Mouse (Mus musculus) olfactory bulb, adult 2 months (tissue): ENCODE results near the gene Tmx4. TPM values are rescaled to one million over a fixed set of nuclear protein-coding genes. Genes with fewer than 3 reads are reported as not detected.
"Not testable (repeated sequence)": the region's sequence is repeated elsewhere in the genome, so short reads cannot be mapped to it uniquely, and the experiment has no call there.

Source experiments
- H3K27ac ChIP-seq: fragments of 200-500 bp; 2 replicates; pipeline ENCODE4 v1.5.1; 2012; ENCODE audit warnings: low read depth, low read length; ENCODE audit not compliant: insufficient read depth
- H3K4me1 ChIP-seq: fragments of 200-500 bp; 2 replicates; pipeline ENCODE4 v1.6.1; 2012; ENCODE audit warnings: low read length; ENCODE audit not compliant: control insufficient read depth, insufficient read depth
- H3K4me3 ChIP-seq: fragments of 200-500 bp; 2 replicates; pipeline ENCODE4 v1.5.1; 2012; ENCODE audit warnings: mild to moderate bottlenecking, low read depth, low read length, moderate library complexity; ENCODE audit not compliant: insufficient read depth
- CTCF ChIP-seq: fragments of 200-500 bp; IDR thresholded peaks from 2 replicates; pipeline ENCODE4 v1.5.1; 2012; ENCODE audit warnings: low read depth, mild to moderate bottlenecking, low read length, moderate library complexity; ENCODE audit not compliant: insufficient read depth
- POLR2A ChIP-seq: fragments of 200-500 bp; IDR thresholded peaks from 2 replicates; pipeline ENCODE4 v1.6.1; 2012; ENCODE audit warnings: mild to moderate bottlenecking, low read depth, low read length, moderate library complexity; ENCODE audit not compliant: insufficient read depth
- WGBS: fragments of 180-500 bp; shearing (Covaris S2); methylation state at CpG from one replicate; pipeline ENCODE4 v1.1.7; 2018; 5-methylcytosine and 5-hydroxymethylcytosine counted together
- polyA plus RNA-seq: library from polyadenylated mRNA; stranded (reverse); fragments of >200 nt; gene quantifications from 2 replicates; pipeline ENCODE4 v1.2.4, GENCODE M21; 2012; ENCODE audit warnings: low replicate concordance; ENCODE audit not compliant: missing spikeins, insufficient read depth, insufficient read length

Tmx4 gene
- polyA plus RNA-seq, 1 experiment, result not detected

DNA sequence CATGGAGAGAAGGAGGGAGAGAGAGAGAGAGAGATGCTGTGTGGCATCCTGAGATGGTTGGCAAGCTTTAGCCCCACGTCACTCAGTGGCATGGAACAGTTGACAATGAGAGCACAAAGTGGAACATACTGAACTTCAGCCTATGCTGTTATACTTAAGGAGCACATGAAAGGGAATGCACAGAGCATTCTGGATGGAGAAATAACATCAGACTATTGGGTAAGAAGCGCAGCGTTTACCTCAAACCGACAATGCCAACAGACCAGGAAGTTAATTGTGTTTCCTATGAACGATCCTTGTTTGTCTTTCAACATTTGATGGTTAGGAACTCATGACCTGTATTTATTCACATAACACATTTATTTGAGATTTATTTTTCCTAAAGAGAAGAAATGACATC is 8.8 kb upstream of the Tmx4 start:
- Histone ChIP-seq H3K4me1 (no peaks in the 10 kb centered on the region), H3K27ac (no peak overlapping the region), H3K4me3 (no peak overlapping the region)
- 86% methylated on average over 5 of the region's 5 CpGs for WGBS
- TF ChIP-seq CTCF (no peak), POLR2A (no peak)

DNA sequence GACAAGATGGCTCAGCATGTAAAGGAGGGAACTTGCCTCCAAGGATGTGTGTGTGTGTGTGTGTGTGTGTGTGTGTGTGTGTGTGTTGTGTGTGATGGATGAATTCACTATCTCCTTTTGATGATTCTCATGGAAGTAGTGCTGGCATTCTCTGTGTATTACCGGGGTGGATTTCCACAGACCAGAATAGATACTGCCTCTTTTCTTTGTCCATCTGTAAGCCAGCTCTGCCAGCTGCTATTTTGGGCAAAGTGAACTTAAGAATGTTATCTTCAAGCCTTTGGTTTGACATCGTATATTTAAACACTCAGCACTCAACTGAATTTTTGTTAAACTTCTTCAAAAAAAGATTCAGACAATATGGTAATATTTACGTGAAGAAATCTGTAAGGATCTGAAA is 5.1 kb upstream of the Tmx4 start:
- no peak for TF ChIP-seq POLR2A
- TF ChIP-seq CTCF, result no peak

GRCm38 (mm10) chr2:134645752-134646151 is 1.8 kb upstream of the Tmx4 start:
- no peak for TF ChIP-seq POLR2A
- no peak for TF ChIP-seq CTCF
- 76% methylated on average over 3 of the region's 3 CpGs for WGBS
- Histone ChIP-seq H3K27ac (peak overlapping the region; percentile 31; the same call in 1 of the 2 replicates), H3K4me1 (no peaks in the 10 kb centered on the region), H3K4me3 (no peak overlapping the region)

More for the DNA sequence above, 5.1 kb upstream of the Tmx4 start:
- H3K27ac ChIP-seq, result peak overlapping the region; percentile 82; the same call in 1 of the 2 replicates
- WGBS, result 28% methylated on average over 3 of the region's 3 CpGs
- no peak overlapping the region for H3K4me3 ChIP-seq
- H3K4me1 ChIP-seq, result no peaks in the 10 kb centered on the region

DNA sequence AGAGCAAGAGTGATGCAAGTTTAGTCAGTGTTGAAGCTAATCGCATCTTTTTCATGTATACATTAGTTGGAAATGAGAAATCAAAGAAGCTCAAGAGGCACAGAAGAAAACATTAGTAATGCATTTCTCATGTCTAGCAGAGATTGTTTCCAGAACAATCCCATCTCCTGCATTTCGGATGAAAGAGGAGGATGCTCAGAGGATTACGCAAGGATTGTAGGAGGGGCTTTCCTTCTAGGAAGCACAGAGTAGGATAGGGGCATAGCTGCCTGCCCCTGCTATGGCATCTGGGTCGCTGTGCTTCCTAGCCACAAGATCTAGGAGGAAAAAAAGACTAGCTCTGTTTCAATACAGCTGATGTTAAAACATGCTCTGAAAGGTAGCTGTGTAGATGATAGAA is 1.2 kb upstream of the Tmx4 start:
- Histone ChIP-seq H3K27ac (peak overlapping the region; percentile 31), H3K4me3 (no peak overlapping the region), H3K4me1 (no peaks in the 10 kb centered on the region)
- TF ChIP-seq CTCF, result no peak
- no peak for TF ChIP-seq POLR2A
- 16% methylated on average over 4 of the region's 4 CpGs for WGBS

DNA sequence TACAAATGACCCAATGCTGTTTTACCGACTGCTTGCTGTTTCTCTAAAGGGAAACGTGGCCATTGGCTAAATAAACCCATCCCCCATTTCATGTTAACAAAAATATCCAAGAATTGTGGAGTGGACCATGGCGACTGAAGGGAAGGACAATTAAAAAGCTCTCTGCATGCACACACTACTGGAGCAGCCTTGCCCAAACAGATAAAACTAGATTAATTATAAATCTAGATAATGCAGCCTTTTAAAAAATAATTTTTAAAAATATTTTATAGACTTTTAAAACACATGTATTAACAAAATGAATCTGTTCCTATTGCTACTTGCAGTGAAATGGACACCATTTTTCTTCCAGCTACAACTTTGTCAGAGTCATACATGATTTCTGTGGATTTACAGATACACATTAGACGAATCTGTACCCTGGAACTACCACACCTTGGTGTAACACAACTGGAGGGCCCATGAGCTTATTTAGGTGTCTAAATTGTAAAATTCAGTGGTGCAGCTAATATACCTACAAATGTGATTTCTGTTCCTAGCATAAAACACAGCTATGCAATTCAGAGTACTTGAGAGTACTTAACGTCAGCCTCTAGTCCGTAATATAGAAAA is 462 bp upstream of the Tmx4 start:
- TF ChIP-seq CTCF, result no peak
- no peak for TF ChIP-seq POLR2A
- 17% methylated on average over 6 of the region's 6 CpGs for WGBS
- Histone ChIP-seq H3K4me3 (no peak overlapping the region), H3K27ac (peak overlapping the region; percentile 76; the same call in 1 of the 2 replicates), H3K4me1 (no peaks in the 10 kb centered on the region)

- no peak for TF ChIP-seq CTCF
- no peak for TF ChIP-seq POLR2A
- H3K27ac ChIP-seq, result no peak overlapping the region
- no peak overlapping the region for H3K4me3 ChIP-seq
Measured at GRCm38 (mm10) chr2:134642377-134642776, 1.6 kb downstream of the Tmx4 start.

DNA sequence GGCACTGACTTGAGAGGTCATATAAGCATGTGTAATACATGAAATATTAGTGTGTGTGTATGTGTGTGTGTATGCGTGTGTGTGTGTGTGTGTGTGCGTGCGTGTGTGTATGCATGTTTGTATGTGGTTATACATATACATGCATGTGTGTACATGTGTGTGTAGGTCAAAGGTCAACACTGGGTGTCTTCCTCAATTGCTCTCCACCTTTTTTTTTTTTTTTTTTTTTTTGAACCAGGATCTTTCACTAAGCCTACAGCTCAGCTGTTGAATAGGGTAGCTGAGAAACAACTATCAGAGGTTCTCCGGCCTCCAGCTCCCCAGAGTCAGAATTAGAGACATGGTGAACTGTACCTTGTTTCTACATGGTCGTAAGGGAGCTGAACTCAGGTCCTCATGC is 2.6 kb downstream of the Tmx4 start:
- WGBS, result 80% methylated on average over 5 of the region's 5 CpGs
- H3K27ac ChIP-seq, result no peak overlapping the region
- no peak for TF ChIP-seq CTCF
- no peak for TF ChIP-seq POLR2A
- H3K4me1 ChIP-seq, result no peaks in the 10 kb centered on the region
- no peak overlapping the region for H3K4me3 ChIP-seq

More at GRCm38 (mm10) chr2:134642377-134642776, 1.6 kb downstream of the Tmx4 start:
- H3K4me1 ChIP-seq, result no peaks in the 10 kb centered on the region

- Histone ChIP-seq H3K4me3 (no peak overlapping the region), H3K27ac (no peak overlapping the region), H3K4me1 (no peaks in the 10 kb centered on the region)
- 26% methylated on average over 1 of the region's 1 CpGs for WGBS
- no peak for TF ChIP-seq POLR2A
- no peak for TF ChIP-seq CTCF
Measured at GRCm38 (mm10) chr2:134640398-134640797, 3.5 kb downstream of the Tmx4 start.

- not testable (repeated sequence) for H3K4me3 ChIP-seq, H3K27ac ChIP-seq, H3K4me1 ChIP-seq
- 100% methylated on average over 2 of the region's 2 CpGs for WGBS
Measured at GRCm38 (mm10) chr2:134628541-134628940, 15.4 kb downstream of the Tmx4 start.

GRCm38 (mm10) chr2:134604935-134605334 is 39.0 kb downstream of the Tmx4 start:
- TF ChIP-seq POLR2A (no peak), CTCF (no peak)
- Histone ChIP-seq H3K4me1 (no peaks in the 10 kb centered on the region), H3K27ac (no peak overlapping the region), H3K4me3 (no peak overlapping the region)
